Mouse (Mus musculus): ENCODE results near the gene Ptprk. TPM values are rescaled to one million over a fixed set of nuclear protein-coding genes. Genes with fewer than 3 reads are reported as not detected.

The Ptprk gene
- polyA plus RNA-seq, 1 experiment: 28.8 TPM

DNA sequence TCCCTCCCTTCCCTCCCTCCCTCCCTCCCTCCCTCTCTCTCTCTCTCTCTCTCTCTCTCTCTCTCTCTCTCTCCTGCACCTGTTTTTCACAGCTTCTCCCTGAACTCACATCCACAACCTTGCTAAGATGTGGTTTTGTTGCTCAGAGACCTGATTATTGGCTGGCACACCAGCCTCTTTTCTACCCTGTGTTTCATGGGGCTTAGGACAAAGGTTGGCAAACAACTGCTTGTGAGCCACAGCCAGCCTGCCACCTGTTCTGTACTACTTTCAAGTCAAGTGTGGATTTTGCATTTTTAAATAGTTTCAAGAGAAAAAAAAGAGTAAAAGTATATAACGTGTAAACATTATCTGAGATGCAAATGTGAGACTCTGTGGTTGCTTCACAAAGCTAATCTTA lies 544.8 kb downstream of the Ptprk start:
- no peaks in the 10 kb centered on the region for H3K27me3 ChIP-seq (ENCODE audit: control insufficient read depth, insufficient read depth, insufficient read length)
- no peak overlapping the region for H3ac ChIP-seq (ENCODE audit: control insufficient read depth, insufficient read length)
- H3K4me3 ChIP-seq: no peak overlapping the region
- H3K79me2 ChIP-seq (ENCODE audit: control insufficient read depth, insufficient read depth): no peaks in the 10 kb centered on the region
- TF ChIP-seq CEBPB (IDR thresholded peaks at IDR 0.05; ENCODE audit: insufficient read depth, poor library complexity, severe bottlenecking): no peak
- TF ChIP-seq MYOG (IDR thresholded peaks at IDR 0.05; ENCODE audit: control insufficient read depth in 1 of 3, insufficient read depth in 1 of 3, insufficient read length in 2 of 3, low read depth in 2 of 3): no peak
- no peak for TF ChIP-seq POLR2AphosphoS2 (IDR thresholded peaks at IDR 0.05; ENCODE audit: insufficient read length, low read depth)
- no peak for TF ChIP-seq REST (IDR thresholded peaks at IDR 0.05; ENCODE audit: insufficient read depth, insufficient read length)
- TF ChIP-seq TCF12 (IDR thresholded peaks at IDR 0.05; ENCODE audit: insufficient read depth, poor library complexity, severe bottlenecking): no peak
- TF ChIP-seq E2F4 (IDR thresholded peaks at IDR 0.05; ENCODE audit: insufficient read depth): no peak
- no peak for TF ChIP-seq MYOD1 (IDR thresholded peaks at IDR 0.05; ENCODE audit: control insufficient read depth in 1 of 3, insufficient read length in 2 of 3, low read depth in 2 of 3)
- TF ChIP-seq USF1 (IDR thresholded peaks at IDR 0.05; ENCODE audit: low read depth): no peak
- TF ChIP-seq TCF3 (IDR thresholded peaks at IDR 0.05; ENCODE audit: insufficient read length, low read depth): no peak
- no peak for TF ChIP-seq MAX (IDR thresholded peaks at IDR 0.05; ENCODE audit: low read depth)
- TF ChIP-seq SRF (IDR thresholded peaks at IDR 0.05; ENCODE audit: control insufficient read depth, insufficient read length, low read depth): no peak
- no peak for TF ChIP-seq POLR2A (IDR thresholded peaks at IDR 0.05; ENCODE audit: insufficient read length, low read depth)
- no peak overlapping the region for H3K4me2 ChIP-seq (ENCODE audit: low read depth)
- H3K36me3 ChIP-seq (ENCODE audit: control insufficient read depth, insufficient read depth): no peaks in the 10 kb centered on the region

DNA sequence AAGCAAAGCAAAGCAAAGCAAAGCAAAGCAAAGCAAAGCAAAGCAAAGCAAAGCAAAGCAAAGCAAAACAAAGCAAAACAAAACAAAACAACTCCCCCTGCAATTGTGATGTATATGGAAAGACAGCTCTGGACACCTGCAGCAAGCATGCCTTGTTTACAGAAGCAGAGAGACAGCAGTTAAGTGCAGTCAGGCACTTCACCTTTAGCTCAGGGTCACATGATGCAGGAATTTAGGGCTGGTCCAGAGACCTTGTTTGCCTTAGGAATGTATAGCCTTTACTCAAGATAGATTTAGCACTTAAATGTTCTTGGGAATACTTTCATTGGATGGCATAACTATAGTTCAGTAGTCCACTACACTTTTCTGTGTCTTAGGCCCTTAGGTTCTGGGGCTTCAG lies 561.5 kb downstream of the Ptprk start:
- Histone ChIP-seq H3K4me3 (no peak overlapping the region), H3K79me2 (ENCODE audit: control insufficient read depth, insufficient read depth) (no peaks in the 10 kb centered on the region), H3ac (ENCODE audit: control insufficient read depth, insufficient read length) (no peak overlapping the region), H3K36me3 (ENCODE audit: control insufficient read depth, insufficient read depth) (no peaks in the 10 kb centered on the region), H3K27me3 (ENCODE audit: control insufficient read depth, insufficient read depth, insufficient read length) (no peaks in the 10 kb centered on the region), H3K4me2 (ENCODE audit: low read depth) (no peak overlapping the region)
- TF ChIP-seq POLR2AphosphoS2 (IDR thresholded peaks at IDR 0.05; ENCODE audit: insufficient read length, low read depth) (no peak), CEBPB (IDR thresholded peaks at IDR 0.05; ENCODE audit: insufficient read depth, poor library complexity, severe bottlenecking) (no peak), USF1 (IDR thresholded peaks at IDR 0.05; ENCODE audit: low read depth) (peak; percentile 56)

DNA sequence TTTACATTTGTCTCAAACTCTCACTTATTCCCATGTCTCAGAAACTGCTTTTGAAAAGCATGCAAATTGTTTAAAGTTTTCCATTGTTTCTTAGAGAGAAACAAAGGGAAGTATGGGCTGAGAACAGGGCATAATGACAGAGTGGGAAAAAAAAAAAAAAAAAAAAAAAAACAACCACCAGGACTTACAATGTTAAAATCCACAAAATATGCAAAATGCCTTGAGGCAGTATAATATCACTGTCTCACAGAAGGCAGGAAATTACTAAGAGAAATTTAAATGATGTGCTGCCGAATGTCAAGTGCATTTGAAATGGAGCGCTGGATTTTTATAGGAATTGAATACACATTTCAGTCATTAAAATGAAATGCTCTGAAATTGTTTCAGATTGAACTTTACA lies 567.3 kb downstream of the Ptprk start:
- TF ChIP-seq TCF12 (IDR thresholded peaks at IDR 0.05; ENCODE audit: insufficient read depth, poor library complexity, severe bottlenecking) (no peak), POLR2A (IDR thresholded peaks at IDR 0.05; ENCODE audit: insufficient read length, low read depth) (no peak), REST (IDR thresholded peaks at IDR 0.05; ENCODE audit: insufficient read depth, insufficient read length) (no peak), MYOG (IDR thresholded peaks at IDR 0.05; ENCODE audit: control insufficient read depth in 1 of 3, insufficient read depth in 1 of 3, insufficient read length in 2 of 3, low read depth in 2 of 3) (no peak), MYOD1 (IDR thresholded peaks at IDR 0.05; ENCODE audit: control insufficient read depth in 1 of 3, insufficient read length in 2 of 3, low read depth in 2 of 3) (no peak), SRF (IDR thresholded peaks at IDR 0.05; ENCODE audit: control insufficient read depth, insufficient read length, low read depth) (no peak), POLR2AphosphoS2 (IDR thresholded peaks at IDR 0.05; ENCODE audit: insufficient read length, low read depth) (no peak), TCF3 (IDR thresholded peaks at IDR 0.05; ENCODE audit: insufficient read length, low read depth) (no peak), MAX (IDR thresholded peaks at IDR 0.05; ENCODE audit: low read depth) (no peak)
- Histone ChIP-seq H3K4me2 (ENCODE audit: low read depth) (no peak overlapping the region), H3K27me3 (ENCODE audit: control insufficient read depth, insufficient read depth, insufficient read length) (no peaks in the 10 kb centered on the region), H3ac (ENCODE audit: control insufficient read depth, insufficient read length) (no peak overlapping the region), H3K36me3 (ENCODE audit: control insufficient read depth, insufficient read depth) (no peaks in the 10 kb centered on the region), H3K4me3 (no peak overlapping the region), H3K79me2 (ENCODE audit: control insufficient read depth, insufficient read depth) (no peaks in the 10 kb centered on the region)

Measured in myocyte (in vitro differentiated cells).